In genomic region chr1:46853317-46854035, GRCm38 (mm10) we compare ENCODE assay signal across 7 mouse cellular contexts. TPM values are rescaled to one million over a fixed set of nuclear protein-coding genes. Genes with fewer than 3 reads are reported as not detected.
A peak's percentile ranks its signal among the peaks of the same experiment; 100 is the strongest.
DNase-seq lines count a peak whose midpoint lies in the region; ATAC-seq lines count a peak whose summit lies in the region.

No protein-coding gene starts in this region.

- peak overlapping the region; percentile 56 for H3K4me2 ChIP-seq in intestine, embryonic 15.5 days (replicated peaks)

- H3K27me3 ChIP-seq in intestine, embryonic 15.5 days (replicated peaks), result no peaks in the 10 kb centered on the region
- H3K27me3 ChIP-seq in midbrain, embryonic 10.5 days (ENCODE audit: low read depth, poor library complexity, severe bottlenecking), result no peaks in the 10 kb centered on the region

- H3K9me3 ChIP-seq in intestine, embryonic 15.5 days, result no peaks in the 10 kb centered on the region
- no peaks in the 10 kb centered on the region for H3K9me3 ChIP-seq in midbrain, embryonic 10.5 days (replicated peaks)

- peak overlapping the region; percentile 96 for H3K4me3 ChIP-seq in intestine, embryonic 15.5 days (replicated peaks)
- H3K4me3 ChIP-seq in midbrain, embryonic 10.5 days, result peak overlapping the region; percentile 79

- under 1% methylated on average over 86 of the region's 86 CpGs for WGBS in intestine, embryonic 15.5 days
- WGBS in midbrain, embryonic 10.5 days, result under 1% methylated on average over 86 of the region's 86 CpGs

- H3K4me1 ChIP-seq in intestine, embryonic 15.5 days (replicated peaks), result 0 out of 2 replicates have a peak, but pooled peaks cover 3% of the 10 kb centered on the region
- peaks cover 31% of the 10 kb centered on the region for H3K4me1 ChIP-seq in midbrain, embryonic 10.5 days

- H3K9ac ChIP-seq in intestine, embryonic 15.5 days, result peak overlapping the region; percentile 99

- peak; percentile 98 to 100 for DNase-seq in adrenal gland, adult (ENCODE audit: inconsistent age in 2 of 2, low spot score in 1 of 2)
- peak; percentile 97 for DNase-seq in embryo, embryonic 10.5 days (ENCODE audit: low spot score)
- peak; percentile 98 for DNase-seq in gastrocnemius, postnatal 25 days
- peak; percentile 98 to 99 for DNase-seq in left cerebral cortex, postnatal 25 days (ENCODE audit: low spot score in 2 of 2)
- peak; percentile 96 for DNase-seq in midbrain, embryonic 10.5 days (ENCODE audit: low spot score)
- DNase-seq in right cerebral cortex, postnatal 4 days, result peak; percentile 99

- intact Hi-C loops in left cerebral cortex, postnatal 25 days (cut with DNase I), result loop anchor here (1.0 to 10.0 kb wide), 6 partner anchors 81 to 634 kb away; no protein-coding TSS in a partner anchor

- H3K27ac ChIP-seq in intestine, embryonic 15.5 days, result peak overlapping the region; percentile 99
- peak overlapping the region; percentile 98 for H3K27ac ChIP-seq in midbrain, embryonic 10.5 days (replicated peaks)

- H3K36me3 ChIP-seq in intestine, embryonic 15.5 days, result no peaks in the 10 kb centered on the region
- no peaks in the 10 kb centered on the region for H3K36me3 ChIP-seq in midbrain, embryonic 10.5 days

- peak; percentile 97 for ATAC-seq in intestine, embryonic 15.5 days

RNA-seq across cellular contexts. Expression of gene Slc39a10, which starts 39.2 kb away (rescaled TPM):
- total RNA-seq in gastrocnemius, postnatal 25 days (2021), result 1 to 10 TPM; 5.7 to 6.5 TPM
- polyA plus RNA-seq in intestine, embryonic 15.5 days (2015; fragmentation: Nextera tagmentation; extraction: Ambion mirVana), result 21.1 and 28.8 TPM in 2 replicates
- total RNA-seq in left cerebral cortex, postnatal 25 days (2021), result 100 to 1,000 TPM; 213 to 226 TPM
- 61.7 and 66.0 TPM in 2 replicates for polyA plus RNA-seq in midbrain, embryonic 10.5 days (2016; fragmentation: Nextera tagmentation; extraction: Ambion mirVana)

Comparison
In these comparisons a context has a peak if more than half of its experiments do, and no peak if none do; other contexts are left out.
1. Peak in every context shown above with its lines: DNase-seq, ATAC-seq, H3K4me3 ChIP-seq and H3K27ac ChIP-seq.
2. RNA of gene Slc39a10, which starts 39.2 kb away (total RNA-seq): 213 to 226 TPM in left cerebral cortex, postnatal 25 days; 5.7 to 6.5 TPM in gastrocnemius, postnatal 25 days; every median in the first group is over 10 times any median in the second.